Mouse (Mus musculus) kidney, adult 2 months (tissue): ENCODE measurements around the gene Tll1.

ENCODE experiments used
- CTCF ChIP-seq: fragments of 200-500 bp; conservative IDR thresholded peaks from 2 replicates; pipeline ENCODE4 v1.5.1; 2011; ENCODE audit warnings: low read depth, mild to moderate bottlenecking, control low read depth, low read length, moderate library complexity, mixed read lengths; ENCODE audit not compliant: insufficient read depth, insufficient read length
- POLR2A ChIP-seq: fragments of 200-500 bp; IDR thresholded peaks from one replicate; pipeline ENCODE4 v1.6.1; 2011; ENCODE audit warnings: low read depth, low read length, control low read depth

- no peak for TF ChIP-seq POLR2A
- no peak for TF ChIP-seq CTCF
These were observed 158.0 kb downstream of the Tll1 start for GRCm38 (mm10) chr8:64047963-64048505.
